Mouse (Mus musculus) MEL-GATA-1-ER (cell line): ENCODE measurements around the gene Maml2.

Experiments used
- DNase-seq: peaks from one replicate; pipeline ENCODE4 v3.0.0-alpha.2; 2012; ENCODE audit warnings: low read depth; ENCODE audit errors: extremely low read depth

The Maml2 gene

DNA sequence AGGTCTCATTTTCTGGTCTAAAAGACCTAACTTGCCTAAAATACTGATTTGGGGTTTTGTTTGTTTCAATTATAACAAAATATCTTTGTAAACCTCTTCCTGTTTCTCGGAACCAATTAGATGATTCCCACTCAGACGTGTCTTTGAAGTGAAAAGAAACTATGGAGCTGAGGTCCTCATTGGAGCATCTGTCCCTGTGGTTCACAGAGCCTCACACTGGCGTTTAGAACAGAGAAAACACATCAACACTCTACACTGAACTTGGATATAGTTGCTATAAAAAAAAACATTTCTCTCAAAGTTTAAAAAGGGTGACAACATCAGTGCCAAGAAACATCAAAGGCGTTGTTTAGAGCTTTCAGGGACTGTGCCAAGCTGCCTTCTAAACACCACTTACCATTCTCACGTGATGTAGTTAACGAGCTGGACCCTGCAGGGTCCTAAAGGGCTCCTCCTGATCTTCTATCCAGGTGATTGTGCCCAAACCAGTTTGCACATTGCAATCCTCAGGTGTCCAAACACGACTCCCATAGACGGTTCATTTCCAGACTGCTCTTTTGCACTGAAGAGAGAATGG, 309.9 kb downstream of the Maml2 start:
- no peak for DNase-seq

DNA sequence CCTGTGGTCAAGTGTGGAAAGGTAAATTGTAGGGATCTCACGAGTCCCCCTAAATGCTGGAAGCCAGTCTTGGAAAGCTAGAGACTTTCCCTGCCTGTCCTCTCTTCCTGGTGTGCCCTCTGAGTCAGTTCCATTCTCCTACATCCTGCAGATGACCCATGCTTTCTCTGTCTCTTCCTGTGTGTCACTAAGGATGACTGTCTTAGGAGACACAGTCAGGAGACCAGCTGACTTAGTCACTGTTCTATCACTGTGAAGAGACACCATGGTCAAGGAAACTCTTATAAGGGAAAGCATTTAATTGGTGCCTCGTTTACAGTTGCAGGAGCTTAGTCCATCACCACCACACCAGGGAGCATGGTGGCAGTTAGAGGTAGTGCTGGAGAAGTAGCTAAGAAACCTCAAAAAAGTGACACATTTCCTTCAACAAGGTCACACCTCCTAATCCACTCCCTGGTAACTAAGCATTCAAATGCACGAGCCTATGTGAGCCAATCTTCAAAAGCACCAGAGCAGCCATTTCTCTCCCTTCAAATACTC, 310.8 kb downstream of the Maml2 start:
- no peak for DNase-seq

DNA sequence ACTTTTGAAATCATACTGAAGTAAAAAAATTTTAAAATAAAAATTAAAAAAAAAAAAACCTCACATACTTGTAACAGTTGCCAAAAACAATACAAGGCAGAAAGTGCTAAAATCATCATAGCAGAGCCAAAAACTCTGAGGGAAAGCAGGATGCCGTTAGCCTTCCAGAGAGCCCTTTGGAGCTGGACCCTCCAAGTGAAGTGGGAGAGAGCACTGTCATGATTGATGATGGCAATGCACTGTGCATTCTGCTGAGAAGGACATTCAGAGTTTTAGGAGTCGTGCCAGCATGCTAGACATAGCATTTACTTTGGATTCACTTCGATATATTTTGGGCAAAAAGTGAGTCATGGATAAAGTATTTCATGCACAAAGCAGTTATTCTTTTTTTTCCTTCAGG, 313.8 kb downstream of the Maml2 start:
- DNase-seq, result no peak

DNA sequence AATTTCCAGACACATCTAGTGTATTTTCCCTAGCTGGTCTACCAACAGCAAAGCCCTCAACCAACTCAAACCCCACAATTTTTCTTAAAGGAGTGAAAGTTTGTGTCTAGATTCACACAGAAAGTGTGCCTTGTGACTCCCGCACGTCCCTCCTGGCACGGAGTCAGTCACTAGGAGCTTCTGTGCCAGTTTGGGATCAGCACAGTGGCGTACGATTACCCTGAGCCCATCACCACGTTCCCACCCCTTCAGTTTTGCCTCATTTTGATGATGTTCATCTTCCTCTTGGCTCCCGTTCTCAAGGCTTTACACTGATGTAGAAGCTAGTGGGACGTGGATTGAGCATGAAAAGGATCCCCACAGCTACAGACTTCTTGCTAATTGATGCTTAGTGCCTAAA, 314.6 kb downstream of the Maml2 start:
- no peak for DNase-seq

DNA sequence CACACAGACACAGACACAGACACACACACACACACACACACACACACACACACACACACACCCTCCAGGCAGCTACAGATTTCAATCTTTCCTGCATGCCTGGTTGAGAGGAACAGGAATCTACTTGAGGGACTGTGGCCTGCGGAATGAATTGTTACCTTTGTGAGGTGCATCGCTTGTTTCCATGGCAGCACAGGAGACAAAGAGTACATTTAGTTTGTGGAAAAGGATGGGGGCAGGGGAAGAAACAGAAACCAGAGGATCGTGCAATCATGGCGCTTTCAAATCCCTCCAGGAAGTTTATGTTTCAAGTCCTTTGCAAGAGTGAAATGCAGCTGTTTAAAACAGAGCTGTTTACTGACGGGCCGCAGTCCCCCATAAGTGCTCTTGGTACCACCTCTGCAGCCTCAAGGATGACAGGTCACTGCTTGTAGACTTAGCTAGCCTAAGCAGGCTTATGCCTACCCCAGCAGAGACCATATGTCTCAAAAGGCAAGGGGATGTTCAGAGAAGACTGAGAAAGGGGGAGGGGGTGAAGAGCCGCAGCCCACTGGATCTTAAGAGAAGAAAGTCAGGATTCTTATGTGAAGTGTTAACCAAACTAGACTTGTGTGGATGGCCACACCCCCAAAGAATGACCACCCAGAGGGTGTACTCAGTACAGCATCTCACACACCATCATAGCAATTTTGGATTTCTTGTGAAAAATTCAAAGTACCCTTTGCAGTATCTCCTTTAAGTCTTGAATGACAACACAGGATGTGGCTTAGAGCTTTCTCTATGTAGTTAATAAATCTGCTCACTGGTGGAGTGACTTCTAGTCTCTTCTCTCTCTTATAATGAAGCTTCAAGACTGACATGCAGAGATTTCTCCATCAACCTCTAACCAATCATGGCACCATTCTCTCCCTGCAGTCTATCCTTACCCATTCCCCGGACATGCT, 315.8 kb downstream of the Maml2 start:
- DNase-seq, result no peak

DNA sequence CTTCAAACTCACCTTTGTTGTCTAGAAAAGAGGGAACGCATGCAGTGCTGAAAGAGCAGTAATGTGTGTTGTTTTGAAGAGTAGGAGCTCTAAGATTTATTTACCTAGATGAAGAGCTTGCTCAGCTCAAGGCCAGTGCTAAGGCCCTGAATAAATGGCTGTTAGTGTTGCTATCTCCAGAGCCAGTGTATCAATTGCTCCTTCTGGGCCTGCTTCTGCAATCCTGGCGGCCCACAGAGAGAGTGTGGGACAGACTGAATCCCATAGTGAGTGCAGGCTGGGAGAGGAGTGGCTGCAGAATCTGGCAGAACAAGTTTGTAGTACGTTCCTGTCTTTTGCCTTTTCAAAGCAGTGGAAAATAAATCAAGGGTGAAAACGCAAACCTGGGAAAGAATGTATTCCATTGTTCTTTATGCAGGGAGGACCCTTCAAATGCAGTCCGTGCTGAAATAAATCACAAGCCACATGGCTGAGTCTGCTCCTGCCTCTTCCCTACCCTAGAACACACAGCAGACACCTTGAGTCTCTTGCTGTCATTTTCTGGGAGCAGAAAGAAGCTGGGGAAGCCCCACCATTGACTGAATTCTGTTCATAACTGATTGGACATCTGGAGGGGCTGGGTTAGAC, 318.7 kb downstream of the Maml2 start:
- no peak for DNase-seq

DNA sequence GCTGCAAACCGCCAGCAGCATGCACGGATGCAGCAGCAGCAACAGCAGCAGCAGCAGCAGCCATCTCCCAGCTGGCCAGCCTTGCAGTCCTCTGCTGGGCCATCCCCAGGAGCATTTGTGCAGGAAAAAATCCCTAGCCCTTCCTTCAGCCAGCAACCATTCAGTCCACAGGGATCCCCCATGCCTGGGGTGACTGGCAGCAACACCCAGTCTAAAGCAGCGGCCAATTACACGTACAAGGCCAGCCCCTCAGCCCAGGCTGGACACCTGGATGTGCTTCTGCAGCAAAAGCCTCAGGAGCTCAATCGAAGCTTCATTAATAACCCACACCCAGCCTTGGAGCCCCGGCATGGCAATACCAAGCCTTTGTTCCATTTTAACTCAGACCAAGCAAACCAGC, 323.0 kb downstream of the Maml2 start:
- no peak for DNase-seq

DNA sequence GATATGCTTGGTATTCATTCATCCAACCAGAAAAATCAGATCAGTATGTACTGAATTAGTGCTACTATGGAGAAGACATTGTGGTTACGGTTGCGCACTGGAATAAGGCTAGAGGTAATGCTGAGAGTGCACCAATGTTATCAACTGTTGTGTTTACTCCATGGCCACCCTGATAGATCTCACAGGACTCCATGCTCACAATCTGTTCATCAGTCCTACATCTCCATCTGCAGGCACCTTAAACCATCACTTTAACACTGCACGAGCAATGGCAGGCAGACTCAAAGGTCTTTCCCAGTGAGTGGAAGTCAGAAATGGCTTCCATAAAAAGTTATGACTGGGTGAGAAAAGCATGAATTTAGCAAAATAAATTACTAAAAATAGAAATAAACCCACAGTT, 324.2 kb downstream of the Maml2 start:
- no peak for DNase-seq

DNA sequence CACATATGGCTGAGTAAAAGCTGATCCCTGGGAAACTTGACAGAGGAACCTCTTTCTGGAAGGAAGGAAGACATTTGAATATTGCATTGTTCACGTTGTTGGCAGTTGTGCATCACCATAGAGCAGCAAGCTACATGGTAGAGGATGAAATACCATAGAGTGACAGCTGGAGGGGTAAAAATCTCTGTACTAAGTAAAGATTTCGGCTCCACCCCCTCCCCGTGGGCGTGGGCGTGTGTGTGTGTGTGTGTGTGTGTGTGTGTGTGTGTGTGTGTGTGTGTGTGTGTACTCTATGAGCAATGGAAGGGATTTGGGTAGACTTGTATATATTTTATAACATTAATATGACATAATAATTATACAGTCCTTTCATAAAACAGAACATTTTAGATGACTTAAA, 324.7 kb downstream of the Maml2 start:
- no peak for DNase-seq

DNA sequence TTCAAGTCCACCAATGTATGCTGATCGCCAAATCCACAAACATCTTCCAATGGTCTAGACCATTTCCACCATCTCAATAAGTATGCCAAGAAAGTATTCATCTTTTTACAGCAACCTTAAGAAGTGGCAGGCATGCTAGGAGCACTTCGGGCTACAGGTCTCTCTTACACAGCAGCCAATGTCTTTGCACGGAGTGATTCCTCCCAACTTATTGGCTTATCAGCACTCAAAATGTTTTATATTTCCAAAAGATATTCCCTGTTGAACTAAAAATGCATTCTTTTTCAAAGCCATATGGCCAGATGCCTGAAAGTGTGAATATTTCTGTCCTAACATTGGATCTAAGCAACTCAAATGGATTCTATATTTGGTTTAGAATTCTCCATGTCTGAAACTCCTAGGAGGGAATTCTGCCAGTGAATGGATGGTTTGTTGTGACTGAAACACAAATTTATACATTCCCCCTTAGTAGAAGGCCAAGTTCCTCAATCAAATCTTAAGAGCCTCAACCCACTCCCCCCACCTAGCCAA, 326.2 kb downstream of the Maml2 start:
- DNase-seq, result no peak

DNA sequence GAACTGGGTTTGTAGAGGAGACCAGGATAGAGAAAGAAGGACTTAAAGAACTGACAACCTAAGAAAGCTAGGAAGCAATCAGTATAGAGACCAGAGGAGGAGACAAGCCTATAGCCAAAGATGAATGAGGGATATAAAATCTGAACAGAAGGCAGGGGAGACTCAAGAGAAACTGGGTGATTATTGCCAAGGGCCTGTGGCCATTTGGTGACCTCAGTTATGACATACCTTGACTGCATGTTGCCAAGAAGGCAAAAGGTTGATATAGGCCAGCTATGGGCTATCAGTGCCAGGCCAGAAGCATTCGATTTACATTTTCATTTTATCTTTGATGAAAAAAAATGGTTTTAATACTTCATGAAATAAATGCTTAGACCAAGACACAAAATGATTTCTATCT, 327.0 kb downstream of the Maml2 start:
- no peak for DNase-seq

DNA sequence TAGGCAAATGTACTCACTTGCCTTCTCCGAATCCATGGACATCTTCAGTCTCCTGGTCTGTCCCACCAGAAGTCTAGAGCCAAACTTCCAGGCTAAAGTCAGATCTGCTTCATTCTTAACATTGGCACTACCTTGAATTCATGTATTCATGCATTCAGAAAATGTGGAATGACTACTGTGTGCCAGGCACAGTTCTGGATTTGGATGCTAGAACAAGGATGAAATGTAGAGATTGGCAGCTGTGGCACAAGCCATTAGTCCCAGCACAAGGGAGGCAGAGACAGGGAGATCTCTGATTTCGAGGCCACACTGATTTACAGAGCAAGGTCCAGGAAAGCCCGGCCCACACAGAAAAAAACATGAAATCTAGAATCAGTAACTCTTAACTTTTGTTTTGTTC, 327.5 kb downstream of the Maml2 start:
- no peak for DNase-seq

DNA sequence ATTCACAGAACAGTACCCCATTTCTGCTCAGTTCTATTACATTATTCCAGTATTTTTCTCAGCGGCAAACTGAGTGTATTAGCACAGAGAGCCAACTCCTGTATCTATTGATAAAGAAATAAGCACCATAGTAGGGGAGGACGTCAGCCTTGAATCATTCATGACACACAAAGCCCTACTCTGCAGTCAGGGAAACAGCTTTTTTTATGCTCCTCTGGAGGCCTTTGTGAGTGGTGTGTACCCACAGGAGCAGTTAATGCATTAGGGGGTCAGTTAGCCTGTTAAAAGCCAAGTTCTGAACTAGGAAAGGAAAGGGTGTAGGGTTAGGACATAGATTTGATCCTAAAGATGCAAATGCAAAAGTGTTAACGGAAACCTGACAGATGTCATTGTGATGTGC, 328.7 kb downstream of the Maml2 start:
- DNase-seq, result no peak

DNA sequence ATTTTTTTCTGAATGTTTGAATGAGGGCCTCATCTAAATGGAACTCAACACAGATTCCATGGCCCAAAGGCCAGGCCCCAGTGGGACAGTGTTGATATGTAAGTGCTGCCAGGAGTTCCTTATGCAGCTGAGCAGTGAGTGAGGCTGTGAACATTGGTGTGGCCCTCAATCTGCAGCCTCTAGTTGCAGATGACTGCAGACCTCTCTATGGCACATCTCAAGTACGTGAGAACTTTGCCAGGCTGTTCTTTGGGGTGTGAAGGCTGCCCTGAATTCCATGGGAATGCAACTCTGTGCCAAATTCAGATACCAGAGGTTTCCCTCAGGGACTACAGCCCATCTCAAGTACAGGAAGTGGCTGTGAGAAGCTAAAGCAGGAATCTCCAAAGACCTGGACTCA, 335.6 kb downstream of the Maml2 start:
- no peak for DNase-seq

DNA sequence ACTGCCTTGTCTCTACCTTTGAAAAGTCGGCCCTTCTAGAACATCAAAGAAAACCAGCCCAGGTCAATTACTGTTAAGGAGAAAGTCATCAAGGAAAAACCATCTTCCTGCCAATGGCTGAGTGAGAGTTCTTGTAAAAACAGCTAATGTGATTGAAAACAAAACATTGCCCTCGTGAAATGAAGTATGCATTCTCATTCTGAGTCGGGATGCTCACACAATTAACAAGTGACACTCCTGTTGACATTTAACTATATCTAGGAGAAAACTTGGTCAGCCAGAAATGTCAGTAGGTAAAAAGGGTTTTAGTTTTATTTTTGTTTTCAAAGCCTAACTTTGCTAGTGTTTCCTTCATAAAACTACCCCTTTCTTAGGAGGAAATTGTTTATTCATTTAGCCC, 341.9 kb downstream of the Maml2 start:
- no peak for DNase-seq

DNA sequence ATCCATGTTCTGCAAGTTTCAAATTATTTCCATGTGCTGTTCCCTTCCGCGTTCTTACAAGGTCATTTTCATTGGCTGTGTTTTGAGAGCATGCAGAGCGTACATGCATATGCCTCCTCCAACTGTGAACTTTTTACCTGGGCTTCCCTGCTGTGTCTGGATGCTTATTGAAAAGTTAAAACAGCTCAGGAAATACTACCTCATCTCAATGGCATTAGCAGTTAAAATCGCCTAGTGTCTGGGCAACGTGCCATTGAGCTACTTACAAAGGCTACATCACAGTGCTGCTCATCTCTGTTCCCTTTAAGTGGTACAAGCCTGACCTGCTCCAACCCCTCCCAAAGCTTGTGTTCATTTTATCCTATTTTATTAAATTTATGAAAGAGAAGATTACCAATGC, 347.4 kb downstream of the Maml2 start:
- DNase-seq, result no peak

DNA sequence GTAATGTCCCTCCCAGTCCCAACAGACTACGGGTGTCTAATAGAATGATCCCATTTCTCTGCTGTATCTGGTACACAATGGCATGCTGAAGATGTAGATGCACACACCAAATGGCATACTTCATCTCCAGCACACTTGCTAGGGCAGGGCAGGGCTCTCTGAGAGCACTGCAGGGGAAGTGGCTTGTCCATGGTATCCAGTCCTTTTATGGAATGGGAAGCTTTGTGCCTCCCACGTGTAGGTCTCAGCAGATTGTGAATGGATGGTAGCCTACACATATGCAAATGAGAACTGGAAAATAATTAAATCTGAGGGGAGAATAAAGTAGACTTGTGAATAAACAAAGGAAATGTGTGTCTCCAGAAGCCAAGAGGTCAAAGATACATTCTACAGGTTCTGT, 353.3 kb downstream of the Maml2 start:
- no peak for DNase-seq

DNA sequence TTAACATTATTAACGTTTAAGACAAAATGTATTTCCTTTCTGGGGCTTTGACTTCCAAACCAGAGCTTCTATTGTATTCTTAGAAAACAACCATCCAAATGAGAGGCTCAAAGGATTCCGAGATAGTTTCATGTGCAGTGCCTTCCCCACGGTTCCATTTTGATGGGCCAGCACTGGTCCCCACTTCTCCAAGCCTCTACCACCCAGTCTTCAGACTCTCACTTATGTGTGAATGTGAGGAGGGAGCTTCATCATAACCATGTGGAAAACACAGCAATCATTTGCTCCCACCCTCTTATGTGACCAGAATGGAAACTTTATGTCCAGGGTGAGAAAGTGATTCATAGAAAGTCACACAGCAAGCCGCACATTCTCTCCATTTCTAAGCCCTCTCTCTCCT, 354.1 kb downstream of the Maml2 start:
- no peak for DNase-seq

DNA sequence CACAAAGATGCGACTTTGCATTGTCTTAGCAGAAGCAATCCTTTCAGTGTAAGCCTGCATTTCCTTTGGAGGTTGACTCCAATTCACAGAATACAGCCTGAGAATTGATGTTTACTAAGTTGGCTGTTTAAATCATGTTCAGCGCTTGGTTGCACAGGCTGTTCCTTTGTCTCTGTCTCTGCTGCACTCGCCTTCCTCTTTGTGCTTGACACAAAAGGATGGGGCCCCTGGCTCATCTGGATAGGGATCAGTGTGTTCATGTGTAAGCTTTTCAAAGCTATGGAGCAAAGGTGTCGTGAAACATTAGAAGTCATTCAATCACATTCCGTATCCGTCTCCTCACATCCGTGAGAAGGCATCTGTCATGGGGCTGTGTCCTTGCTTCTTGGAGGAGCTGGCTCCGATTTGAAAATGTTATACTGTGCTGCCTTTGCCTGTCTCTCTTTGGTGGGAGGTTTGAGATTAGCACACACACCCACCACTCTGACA, 354.7 kb downstream of the Maml2 start:
- DNase-seq, result no peak

DNA sequence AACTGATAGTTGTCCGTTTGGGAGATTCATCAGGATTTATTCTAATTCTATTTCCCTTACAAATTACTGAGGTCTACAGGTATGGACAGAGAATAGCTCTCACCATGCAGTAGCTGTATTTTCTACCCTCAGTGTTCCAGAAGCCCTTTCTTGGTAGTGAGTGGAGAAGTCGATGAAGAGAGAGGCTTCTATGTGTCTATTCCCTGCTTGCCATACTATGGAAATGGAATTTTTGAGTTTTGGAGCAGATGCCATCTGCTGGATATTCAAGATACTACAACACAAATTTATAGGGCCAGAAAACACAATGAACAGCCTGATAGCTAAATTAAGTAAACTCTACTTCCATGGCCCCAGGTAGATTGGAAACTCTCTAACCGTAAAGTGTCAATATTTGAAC, 355.2 kb downstream of the Maml2 start:
- peak; percentile 32 for DNase-seq

DNA sequence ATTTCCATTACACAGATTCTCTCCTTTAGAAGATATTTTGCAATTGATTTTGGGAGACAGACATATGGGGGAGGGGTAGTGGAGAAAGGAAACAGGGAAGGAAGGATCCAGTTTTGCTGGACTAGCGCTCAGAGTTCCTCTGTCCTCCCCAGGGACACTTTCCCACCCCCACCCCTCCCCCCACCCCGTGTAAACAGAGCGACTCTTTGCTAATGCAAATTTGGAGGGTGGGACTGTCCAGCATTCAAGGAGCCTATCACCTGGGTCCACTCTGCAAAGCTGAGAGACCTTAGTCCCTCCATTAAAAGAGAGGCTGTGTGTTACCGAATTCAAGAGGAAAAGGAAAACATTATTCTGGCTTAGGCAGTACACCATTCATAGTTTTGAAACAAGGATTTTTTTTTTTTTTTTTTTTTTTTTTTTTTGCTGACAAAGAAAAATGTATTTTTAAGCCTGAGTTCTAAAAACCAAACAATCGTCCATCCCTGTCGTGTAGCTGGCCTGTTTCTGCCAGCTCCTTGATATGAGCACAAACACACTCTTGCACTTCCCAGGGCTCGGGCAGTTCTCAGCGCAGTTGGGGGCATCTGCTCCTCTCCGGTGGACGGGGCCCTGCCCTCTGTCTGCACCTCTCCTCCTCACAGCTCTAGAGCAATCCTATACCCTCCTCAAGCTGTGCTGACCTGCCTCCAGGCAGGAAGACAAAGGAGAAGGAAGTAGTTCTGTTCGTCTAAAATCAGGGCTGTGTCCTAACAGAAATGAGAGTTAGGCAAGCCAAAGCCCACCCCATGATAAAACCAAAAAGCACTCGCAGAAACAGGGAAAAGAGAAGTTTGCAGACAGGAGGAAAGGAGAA, 364.2 kb downstream of the Maml2 start:
- DNase-seq, result no peak
